Mouse (Mus musculus): Measurements from ENCODE around the gene Fam166b. TPM values are rescaled to one million over a fixed set of nuclear protein-coding genes. Genes with fewer than 3 reads are reported as not detected.

Gene Fam166b
- polyA plus RNA-seq, 1 experiment from 2014 or later: 0.32 TPM

DNA sequence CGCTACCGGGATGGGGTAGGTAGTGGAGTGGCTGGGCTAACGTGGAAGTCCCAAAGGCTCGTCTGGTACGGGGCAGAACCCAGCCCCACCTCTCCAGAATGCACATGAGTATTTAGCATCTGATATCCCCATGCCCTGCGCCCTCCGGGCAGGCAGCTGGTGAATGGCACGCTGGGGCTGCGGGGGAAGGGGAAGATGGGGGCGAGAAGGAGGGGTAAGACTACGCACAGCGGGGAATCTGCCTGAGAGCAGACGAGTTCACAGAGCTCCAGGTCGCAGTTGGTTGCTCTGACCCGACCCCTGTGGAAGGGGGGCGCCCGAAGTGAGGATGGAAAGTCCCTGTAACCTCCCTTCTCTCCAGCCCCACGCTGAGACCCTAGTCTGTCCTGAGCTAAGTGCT lies 24.5 kb upstream of the Fam166b start:
- WGBS: under 1% methylated on average over 18 of the region's 18 CpGs

DNA sequence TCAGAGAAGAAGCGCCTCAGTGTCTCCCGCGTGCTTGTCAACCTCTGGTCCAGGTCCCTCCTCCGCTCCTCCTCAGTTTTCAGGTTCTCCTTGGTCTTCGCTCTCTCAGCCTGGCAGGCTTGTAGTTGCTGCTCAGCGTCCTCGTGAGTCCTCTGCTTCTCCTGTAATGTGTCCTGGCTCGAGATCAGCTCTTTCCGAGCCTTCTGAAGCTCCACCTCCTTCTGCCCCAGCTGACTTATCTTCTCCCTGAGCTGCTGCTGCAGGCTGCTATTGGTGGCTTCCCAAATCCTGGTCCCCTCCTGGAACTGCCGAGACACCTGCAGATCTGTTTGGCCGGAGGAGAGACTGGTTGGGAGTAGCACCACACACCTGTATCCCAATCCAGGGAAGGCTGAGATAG lies 23.4 kb upstream of the Fam166b start:
- Histone ChIP-seq H3K4me3 (no peak overlapping the region), H3K27me3 (peaks cover 34% of the 10 kb centered on the region), H3K4me2 (no peak overlapping the region), H3K9ac (no peak overlapping the region), H3K4me1 (replicated peaks) (peaks cover 25% of the 10 kb centered on the region), H3K36me3 (peaks cover 15% of the 10 kb centered on the region), H3K9me3 (no peaks in the 10 kb centered on the region), H3K27ac (replicated peaks) (no peak overlapping the region)
- ATAC-seq (ENCODE audit: low read depth): no peak
- 71% methylated on average over 11 of the region's 11 CpGs for WGBS

More for the DNA sequence above, 24.5 kb upstream of the Fam166b start:
- no peak for ATAC-seq (ENCODE audit: low read depth)
- peak overlapping the region; percentile 50 for H3K9ac ChIP-seq
- peaks cover 25% of the 10 kb centered on the region for H3K4me1 ChIP-seq (replicated peaks)
- H3K36me3 ChIP-seq: peaks cover 4% of the 10 kb centered on the region; the same call in 1 of the 2 replicates
- no peaks in the 10 kb centered on the region for H3K9me3 ChIP-seq
- peak overlapping the region; percentile 23 for H3K4me3 ChIP-seq
- no peak overlapping the region for H3K27ac ChIP-seq (replicated peaks)
- H3K4me2 ChIP-seq: peak overlapping the region; percentile 50
- peaks cover 34% of the 10 kb centered on the region for H3K27me3 ChIP-seq

DNA sequence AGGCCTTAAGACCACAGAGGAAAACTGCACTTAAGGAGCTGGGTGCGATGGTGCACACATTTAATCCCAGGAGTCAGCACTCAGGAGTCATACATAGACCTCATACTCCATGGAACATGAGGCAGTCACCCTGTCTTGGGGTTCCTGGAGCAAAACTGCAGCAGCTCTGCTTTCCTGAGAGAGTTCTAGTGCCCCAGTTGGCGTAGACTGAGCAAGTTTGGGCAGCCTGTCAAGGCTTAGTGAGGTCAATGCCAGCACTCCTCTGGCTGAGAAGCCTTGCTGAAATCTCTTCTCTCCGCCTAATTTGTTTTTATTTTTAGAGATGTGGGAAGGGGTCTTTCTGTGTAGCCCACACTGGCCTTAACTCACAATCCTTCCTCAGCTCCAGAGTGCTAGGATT lies 19.6 kb upstream of the Fam166b start:
- whole genome bisulfite sequencing: 91% methylated on average over 3 of the region's 3 CpGs

GRCm38 (mm10) chr4:43447251-43447650 lies 18.3 kb upstream of the Fam166b start:
- WGBS: 85% methylated on average over 13 of the region's 13 CpGs
- H3K27ac ChIP-seq (replicated peaks): no peak overlapping the region
- H3K4me2 ChIP-seq: no peak overlapping the region
- H3K9ac ChIP-seq: no peak overlapping the region
- H3K9me3 ChIP-seq: no peaks in the 10 kb centered on the region
- no peak for ATAC-seq (ENCODE audit: low read depth)
- H3K4me1 ChIP-seq (replicated peaks): peaks cover 13% of the 10 kb centered on the region
- H3K4me3 ChIP-seq: no peak overlapping the region
- H3K36me3 ChIP-seq: peaks cover 43% of the 10 kb centered on the region
- H3K27me3 ChIP-seq: peaks cover 7% of the 10 kb centered on the region; the same call in 1 of the 2 replicates

More for the DNA sequence above, 19.6 kb upstream of the Fam166b start:
- Histone ChIP-seq H3K4me3 (no peak overlapping the region), H3K9me3 (no peaks in the 10 kb centered on the region), H3K36me3 (peaks cover 43% of the 10 kb centered on the region), H3K4me2 (no peak overlapping the region), H3K27me3 (peaks cover 20% of the 10 kb centered on the region), H3K9ac (no peak overlapping the region), H3K27ac (replicated peaks) (no peak overlapping the region), H3K4me1 (replicated peaks) (peaks cover 21% of the 10 kb centered on the region)
- ATAC-seq (ENCODE audit: low read depth): no peak

DNA sequence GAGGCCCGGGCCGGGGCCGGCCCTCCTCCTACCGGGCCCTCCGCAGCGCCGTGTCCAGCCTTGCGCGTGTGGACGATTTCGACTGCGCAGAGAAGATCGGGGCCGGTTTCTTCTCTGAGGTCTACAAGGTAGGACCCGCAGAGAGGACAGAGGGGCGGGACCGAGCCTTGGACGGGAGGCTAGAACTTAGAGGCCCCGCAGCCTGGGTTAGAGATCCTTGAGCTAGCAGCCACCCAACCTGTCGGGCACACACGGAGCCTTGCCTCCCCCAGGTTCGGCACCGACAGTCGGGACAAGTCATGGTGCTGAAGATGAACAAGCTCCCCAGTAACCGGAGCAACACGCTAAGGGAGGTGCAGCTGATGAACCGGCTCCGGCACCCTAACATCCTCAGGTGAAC lies 14.6 kb upstream of the Fam166b start:
- peak; percentile 2; the same call in 1 of the 2 replicates for ATAC-seq (ENCODE audit: low read depth)
- Histone ChIP-seq H3K9me3 (no peaks in the 10 kb centered on the region), H3K36me3 (peaks cover 40% of the 10 kb centered on the region), H3K27me3 (no peaks in the 10 kb centered on the region), H3K9ac (peak overlapping the region; percentile 98), H3K4me3 (peak overlapping the region; percentile 96), H3K4me1 (replicated peaks) (peaks cover 13% of the 10 kb centered on the region), H3K4me2 (peak overlapping the region; percentile 96), H3K27ac (replicated peaks) (peak overlapping the region; percentile 97)
- 2% methylated on average over 27 of the region's 28 CpGs for WGBS

GRCm38 (mm10) chr4:43442456-43443361 lies 13.8 kb upstream of the Fam166b start:
- under 1% methylated on average over 73 of the region's 88 CpGs for WGBS

DNA sequence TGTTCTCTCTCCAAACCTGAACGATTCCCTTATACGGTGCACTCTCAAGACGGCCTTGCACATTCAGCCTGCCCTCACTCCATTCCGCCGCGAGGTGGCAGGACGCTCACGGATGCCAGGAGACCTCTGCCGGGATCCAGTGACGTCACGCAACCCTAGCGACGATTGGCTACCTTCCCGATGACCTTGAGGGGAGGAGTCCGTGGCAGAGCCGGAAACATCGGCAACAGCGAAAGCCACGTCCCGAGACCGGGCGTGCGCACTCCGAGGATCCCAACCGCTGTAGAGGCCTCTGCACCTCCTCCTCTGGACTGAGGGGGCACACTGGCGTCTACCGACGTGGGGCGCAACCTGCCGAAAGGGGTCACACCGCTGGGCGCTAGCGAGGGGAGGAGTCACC lies 13.1 kb upstream of the Fam166b start:
- Histone ChIP-seq H3K27me3 (no peaks in the 10 kb centered on the region), H3K9me3 (no peaks in the 10 kb centered on the region), H3K4me2 (peak overlapping the region; percentile 96), H3K27ac (replicated peaks) (peak overlapping the region; percentile 97), H3K9ac (peak overlapping the region; percentile 98), H3K4me1 (replicated peaks) (peaks cover 13% of the 10 kb centered on the region), H3K4me3 (peak overlapping the region; percentile 96), H3K36me3 (peaks cover 26% of the 10 kb centered on the region)
- under 1% methylated on average over 32 of the region's 33 CpGs for WGBS
- ATAC-seq (ENCODE audit: low read depth): peak; percentile 95

More at GRCm38 (mm10) chr4:43442456-43443361, 13.8 kb upstream of the Fam166b start:
- no peaks in the 10 kb centered on the region for H3K27me3 ChIP-seq
- peak overlapping the region; percentile 96 for H3K4me2 ChIP-seq
- H3K27ac ChIP-seq (replicated peaks): peak overlapping the region; percentile 97
- peak overlapping the region; percentile 98 for H3K9ac ChIP-seq
- peaks cover 13% of the 10 kb centered on the region for H3K4me1 ChIP-seq (replicated peaks)
- peak overlapping the region; percentile 96 for H3K4me3 ChIP-seq
- ATAC-seq (ENCODE audit: low read depth): peak; percentile 77
- H3K36me3 ChIP-seq: peaks cover 32% of the 10 kb centered on the region
- H3K9me3 ChIP-seq: no peaks in the 10 kb centered on the region

- H3K4me2 ChIP-seq: peak within 1 kb of the TSS; percentile 96
- 26% methylated on average over 4 of the region's 4 CpGs for WGBS
- ATAC-seq (ENCODE audit: low read depth): peak; percentile 7; the same call in 1 of the 2 replicates
Measured at GRCm38 (mm10) chr4:43441639-43442038, 12.7 kb upstream of the Fam166b start, which contains the start of gene Tesk1. TSS of gene Tesk1 (plus strand) at chr4:43441939.

GRCm38 (mm10) chr4:43432832-43433231 lies 3.9 kb upstream of the Fam166b start:
- Histone ChIP-seq H3K4me3 (no peak overlapping the region), H3K27me3 (peaks cover 5% of the 10 kb centered on the region; the same call in 1 of the 2 replicates), H3K4me2 (no peak overlapping the region), H3K9ac (no peak overlapping the region), H3K36me3 (no peaks in the 10 kb centered on the region), H3K9me3 (no peaks in the 10 kb centered on the region), H3K4me1 (replicated peaks) (peaks cover 13% of the 10 kb centered on the region), H3K27ac (replicated peaks) (no peak overlapping the region)
- no peak for ATAC-seq (ENCODE audit: low read depth)
- whole genome bisulfite sequencing: 81% methylated on average over 1 of the region's 1 CpGs

More at GRCm38 (mm10) chr4:43441639-43442038, 12.7 kb upstream of the Fam166b start, which contains the start of gene Tesk1:
- Histone ChIP-seq H3K9me3 (no peaks in the 10 kb centered on the region), H3K27ac (replicated peaks) (peak within 1 kb of the TSS; percentile 97), H3K4me1 (replicated peaks) (peaks cover 13% of the 10 kb centered on the region), H3K27me3 (no peaks in the 10 kb centered on the region), H3K36me3 (peaks cover 22% of the 10 kb centered on the region), H3K9ac (peak within 1 kb of the TSS; percentile 98), H3K4me3 (peak within 1 kb of the TSS; percentile 96)

GRCm38 (mm10) chr4:43431690-43432089 lies 2.8 kb upstream of the Fam166b start:
- Histone ChIP-seq H3K36me3 (peaks cover 7% of the 10 kb centered on the region), H3K27me3 (peaks cover 8% of the 10 kb centered on the region), H3K4me2 (no peak overlapping the region), H3K9ac (peak overlapping the region; percentile 54), H3K27ac (replicated peaks) (peak overlapping the region; percentile 88), H3K4me3 (no peak overlapping the region), H3K4me1 (replicated peaks) (peaks cover 25% of the 10 kb centered on the region), H3K9me3 (no peaks in the 10 kb centered on the region)
- WGBS: 4% methylated on average over 4 of the region's 4 CpGs
- peak; percentile 38; the same call in 1 of the 2 replicates for ATAC-seq (ENCODE audit: low read depth)

DNA sequence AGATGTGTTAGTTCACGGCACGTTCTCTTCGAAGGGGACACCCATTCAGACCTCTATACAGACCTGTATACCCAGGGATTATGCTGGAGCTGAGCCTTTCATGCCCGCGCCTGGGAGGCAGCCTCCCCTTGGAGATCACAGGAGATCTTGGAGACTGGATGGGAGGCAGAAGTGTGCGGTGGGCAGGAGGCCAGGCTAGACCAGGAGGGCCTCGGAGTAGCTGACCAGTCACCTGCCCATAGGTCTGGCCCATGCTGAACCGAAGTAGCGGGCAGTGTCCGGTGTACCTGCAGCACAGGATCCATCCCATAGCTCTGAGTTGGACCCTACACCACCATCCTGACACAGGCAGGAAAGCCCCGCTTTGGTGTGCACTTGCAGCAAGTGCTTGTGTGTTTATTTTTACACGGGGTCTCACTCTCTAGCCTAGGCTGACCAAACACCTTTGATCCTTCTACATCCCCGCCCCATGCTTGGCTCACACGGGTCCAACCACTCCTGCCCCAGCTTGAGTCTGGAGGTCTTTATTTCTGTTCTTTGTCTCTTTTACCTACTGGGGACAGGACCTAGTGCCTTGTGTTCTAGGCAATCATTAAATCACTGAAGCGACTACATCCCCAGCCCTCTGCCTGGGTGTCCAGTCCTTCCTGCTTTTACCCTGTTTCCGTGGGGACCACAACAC lies 613 bp downstream of the Fam166b start:
- Histone ChIP-seq H3K27ac (replicated peaks) (peak overlapping the region; percentile 34), H3K9ac (peak overlapping the region; percentile 36; the same call in 1 of the 2 replicates), H3K4me1 (replicated peaks) (peaks cover 40% of the 10 kb centered on the region), H3K4me2 (no peak overlapping the region), H3K27me3 (peaks cover 42% of the 10 kb centered on the region), H3K4me3 (no peak overlapping the region), H3K36me3 (peaks cover 41% of the 10 kb centered on the region), H3K9me3 (no peaks in the 10 kb centered on the region)
- 32% methylated on average over 16 of the region's 16 CpGs for WGBS
- peak; percentile 2; the same call in 1 of the 2 replicates for ATAC-seq (ENCODE audit: low read depth)
